Mouse (Mus musculus) heart, embryonic 14.5 days (tissue): ENCODE results near the gene Plaa. TPM values are rescaled to one million over a fixed set of nuclear protein-coding genes. Genes with fewer than 3 reads are reported as not detected.

Experiments used
- ATAC-seq: fragments of 200-750 bp; cut with Nextera tagmentation; 2 replicates; pipeline ENCODE4 v1.8.0; 2017; ENCODE audit warnings: low read depth, moderate TSS enrichment; ENCODE audit not compliant: insufficient number of reproducible peaks, insufficient read depth, low FRiP score
- H3K27ac ChIP-seq, 2 experiments: fragments of 200-500 bp in 1 of 2; fragments of 300-500 bp in 1 of 2; sonication (generic) in 1 of 2; replicated peaks in 1 of 2; 2 replicates each; pipeline ENCODE4 v1.5.1; 2012 to 2014; ENCODE audit warnings: low read depth in 2 of 2, low read length in 2 of 2, control low read depth in 1 of 2, mild to moderate bottlenecking in 1 of 2, mixed read lengths in 1 of 2; ENCODE audit not compliant: control insufficient read depth in 1 of 2, insufficient read depth in 1 of 2
- H3K27me3 ChIP-seq: fragments of 300-500 bp; sonication (generic); 2 replicates; pipeline ENCODE4 v1.6.1; 2014; ENCODE audit warnings: mild to moderate bottlenecking, low read length, control low read depth; ENCODE audit not compliant: control insufficient read depth, insufficient read depth
- H3K36me3 ChIP-seq: fragments of 300-500 bp; sonication (generic); 2 replicates; pipeline ENCODE4 v1.6.1; 2014; ENCODE audit warnings: mild to moderate bottlenecking, control low read depth, low read length, mixed read lengths; ENCODE audit not compliant: control insufficient read depth, insufficient read depth
- H3K4me1 ChIP-seq, 2 experiments: fragments of 200-500 bp in 1 of 2; fragments of 300-500 bp in 1 of 2; sonication (generic) in 1 of 2; 2 replicates each; pipeline ENCODE4 v1.6.1; 2012 to 2014; ENCODE audit warnings: low read length in 2 of 2, control low read depth in 1 of 2, mixed read lengths in 1 of 2; ENCODE audit not compliant: control insufficient read depth in 2 of 2, insufficient read depth in 2 of 2
- H3K4me2 ChIP-seq: fragments of 300-500 bp; sonication (generic); 2 replicates; pipeline ENCODE4 v1.6.1; 2014; ENCODE audit warnings: mild to moderate bottlenecking, low read length
- H3K4me3 ChIP-seq, 2 experiments: fragments of 200-500 bp in 1 of 2; fragments of 300-500 bp in 1 of 2; sonication (generic) in 1 of 2; 2 replicates each; pipeline ENCODE4 v1.5.1; 2012 to 2014; ENCODE audit warnings: low read length in 2 of 2, mild to moderate bottlenecking in 2 of 2, control low read depth in 1 of 2, low read depth in 1 of 2, moderate library complexity in 1 of 2; ENCODE audit not compliant: control insufficient read depth in 1 of 2, insufficient read depth in 1 of 2
- H3K9ac ChIP-seq: fragments of 300-500 bp; sonication (generic); 2 replicates; pipeline ENCODE4 v1.6.1; 2014; ENCODE audit warnings: mild to moderate bottlenecking, low read length
- H3K9me3 ChIP-seq: fragments of 300-500 bp; sonication (generic); 2 replicates; pipeline ENCODE4 v1.6.1; 2016; ENCODE audit warnings: low read length, control low read depth; ENCODE audit not compliant: control insufficient read depth
- WGBS: fragments of 180-500 bp; shearing (Covaris S2); extraction: QIAGEN DNeasy Blood & Tissue Kit; methylation state at CpG from one replicate; pipeline ENCODE4 v1.1.7; 2014; 5-methylcytosine and 5-hydroxymethylcytosine counted together
- polyA plus RNA-seq: library from polyadenylated mRNA; unstranded; fragments of >200 nt; fragmentation: Nextera tagmentation; extraction: Ambion mirVana; gene quantifications from 2 replicates; pipeline ENCODE4 v1.2.1, GENCODE M21; 2014

The Plaa gene
- polyA plus RNA-seq, 1 experiment from 2014 or later: 59.3 TPM

- H3K4me3 ChIP-seq: no peak overlapping the region
- no peak overlapping the region for H3K4me2 ChIP-seq
- no peak overlapping the region for H3K9ac ChIP-seq
- peaks cover 77% of the 10 kb centered on the region for H3K36me3 ChIP-seq
- no peak for ATAC-seq
- 94% methylated on average over 4 of the region's 4 CpGs for WGBS
- no peak overlapping the region for H3K27ac ChIP-seq
- H3K4me1 ChIP-seq: no peaks in the 10 kb centered on the region
- no peaks in the 10 kb centered on the region for H3K27me3 ChIP-seq
- no peaks in the 10 kb centered on the region for H3K9me3 ChIP-seq
Observed at GRCm38 (mm10) chr4:94572677-94573076, 30.4 kb downstream of the Plaa start.

- Histone ChIP-seq H3K4me1 (no peaks in the 10 kb centered on the region), H3K27ac (no peak overlapping the region), H3K4me3 (no peak overlapping the region), H3K9me3 (no peaks in the 10 kb centered on the region), H3K9ac (no peak overlapping the region), H3K36me3 (peaks cover 18% of the 10 kb centered on the region), H3K4me2 (no peak overlapping the region), H3K27me3 (no peaks in the 10 kb centered on the region)
- ATAC-seq: no peak
Observed at GRCm38 (mm10) chr4:94564297-94564696, 38.7 kb downstream of the Plaa start.

GRCm38 (mm10) chr4:94561954-94562648 is 40.9 kb downstream of the Plaa start:
- H3K27me3 ChIP-seq: no peaks in the 10 kb centered on the region
- 75% methylated on average over 7 of the region's 7 CpGs for WGBS
- H3K36me3 ChIP-seq: peaks cover 6% of the 10 kb centered on the region
- no peak overlapping the region for H3K4me3 ChIP-seq
- no peak overlapping the region for H3K4me2 ChIP-seq
- no peak overlapping the region for H3K27ac ChIP-seq
- H3K9me3 ChIP-seq: no peaks in the 10 kb centered on the region
- H3K9ac ChIP-seq: no peak overlapping the region
- no peaks in the 10 kb centered on the region for H3K4me1 ChIP-seq
- ATAC-seq: no peak

GRCm38 (mm10) chr4:94560316-94560715 is 42.7 kb downstream of the Plaa start:
- Histone ChIP-seq H3K4me1 (peaks cover 0 to 6% of the 10 kb centered on the region in 2 experiments; a peak in 2 of 4 replicates), H3K4me3 (no peak overlapping the region), H3K9ac (no peak overlapping the region), H3K4me2 (no peak overlapping the region), H3K36me3 (no peaks in the 10 kb centered on the region), H3K9me3 (no peaks in the 10 kb centered on the region), H3K27ac (no peak overlapping the region), H3K27me3 (no peaks in the 10 kb centered on the region)
- 95% methylated on average over 1 of the region's 1 CpGs for WGBS
- no peak for ATAC-seq

GRCm38 (mm10) chr4:94559266-94559665 is 43.8 kb downstream of the Plaa start:
- 64% methylated on average over 2 of the region's 2 CpGs for WGBS
- H3K36me3 ChIP-seq: no peaks in the 10 kb centered on the region
- ATAC-seq: no peak

GRCm38 (mm10) chr4:94557145-94557544 is 45.9 kb downstream of the Plaa start:
- no peaks in the 10 kb centered on the region for H3K9me3 ChIP-seq
- peak overlapping the region; percentile 84; the same call in 1 of the 2 replicates for H3K9ac ChIP-seq
- no peak for ATAC-seq
- H3K4me2 ChIP-seq: peak overlapping the region; percentile 84
- H3K4me3 ChIP-seq: peak overlapping the region in 1 of 2 experiments; percentile 92; a peak in 2 of 4 replicates
- no peaks in the 10 kb centered on the region for H3K27me3 ChIP-seq
- H3K27ac ChIP-seq: no peak overlapping the region
- 75% methylated on average over 7 of the region's 7 CpGs for WGBS
- no peaks in the 10 kb centered on the region for H3K36me3 ChIP-seq
- H3K4me1 ChIP-seq: peaks cover 0 to 10% of the 10 kb centered on the region in 2 experiments; a peak in 2 of 4 replicates

More at GRCm38 (mm10) chr4:94559266-94559665, 43.8 kb downstream of the Plaa start:
- H3K27me3 ChIP-seq: no peaks in the 10 kb centered on the region
- no peak overlapping the region for H3K9ac ChIP-seq
- no peaks in the 10 kb centered on the region for H3K9me3 ChIP-seq
- peaks cover 0 to 10% of the 10 kb centered on the region in 2 experiments; a peak in 2 of 4 replicates for H3K4me1 ChIP-seq
- H3K4me2 ChIP-seq: no peak overlapping the region
- H3K4me3 ChIP-seq: no peak overlapping the region
- H3K27ac ChIP-seq: no peak overlapping the region

GRCm38 (mm10) chr4:94556265-94557054 is 46.6 kb downstream of the Plaa start, which contains the start of the genes Gm10306 and Caap1:
Gene Gm10306, plus strand, starts transcription at chr4:94556546.
Gene Caap1, minus strand, starts transcription at chr4:94556796.
- ATAC-seq: peak; percentile 93
- H3K36me3 ChIP-seq: no peaks in the 10 kb centered on the region
- 1% methylated on average over 83 of the region's 83 CpGs for WGBS
- no peaks in the 10 kb centered on the region for H3K9me3 ChIP-seq
- peak within 1 kb of the TSS; percentile 84 for H3K4me2 ChIP-seq
- peaks cover 0 to 10% of the 10 kb centered on the region in 2 experiments; a peak in 2 of 4 replicates for H3K4me1 ChIP-seq
- no peaks in the 10 kb centered on the region for H3K27me3 ChIP-seq
- H3K27ac ChIP-seq: peak within 1 kb of the TSS; percentile 57 to 65; a peak in 3 of 4 replicates
- peak within 1 kb of the TSS; percentile 92 to 96 for H3K4me3 ChIP-seq
- H3K9ac ChIP-seq: peak within 1 kb of the TSS; percentile 84
